Mouse (Mus musculus): Measurements from ENCODE around the gene Prkn. TPM values are rescaled to one million over a fixed set of nuclear protein-coding genes. Genes with fewer than 3 reads are reported as not detected.

Prkn gene
- under 1 TPM in 1 of 3 experiments, not detected in 2; 0.12 TPM for polyA plus RNA-seq (2017; shearing (Covaris generic))

DNA sequence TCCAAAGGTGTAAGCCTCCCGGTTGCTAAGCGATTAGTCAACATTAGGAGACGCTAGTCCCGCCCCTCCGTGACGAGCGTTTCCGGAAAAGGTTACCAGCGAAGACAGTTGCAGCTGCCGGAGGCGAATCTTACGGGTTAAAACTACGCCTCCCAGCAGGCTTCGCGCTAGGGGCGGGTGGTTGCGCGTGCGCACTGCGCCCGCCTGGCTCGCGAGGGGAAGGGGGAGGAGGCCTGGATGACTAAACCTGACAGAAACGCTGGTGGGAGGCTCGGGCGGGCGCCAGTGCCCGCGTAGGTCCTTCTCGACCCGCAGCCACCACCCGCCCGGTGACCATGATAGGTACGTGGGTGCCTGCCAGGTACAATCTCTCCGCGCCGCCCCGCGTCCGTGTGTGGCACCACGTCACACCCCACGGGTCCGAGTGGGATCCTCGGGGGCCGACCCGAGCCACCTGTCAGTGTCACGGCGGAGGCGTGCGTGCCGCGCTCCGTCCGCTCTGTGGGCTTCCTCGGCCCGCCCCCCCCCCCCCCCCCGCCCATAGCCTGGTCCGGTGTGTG, at the start of gene Prkn, which contains the start of gene Pacrg:
Prkn (plus strand) TSS at position 237 of the 560 bp plus-strand sequence.
Pacrg (minus strand) TSS at position 164 of the 560 bp plus-strand sequence.
- peak; percentile 98 for ATAC-seq

DNA sequence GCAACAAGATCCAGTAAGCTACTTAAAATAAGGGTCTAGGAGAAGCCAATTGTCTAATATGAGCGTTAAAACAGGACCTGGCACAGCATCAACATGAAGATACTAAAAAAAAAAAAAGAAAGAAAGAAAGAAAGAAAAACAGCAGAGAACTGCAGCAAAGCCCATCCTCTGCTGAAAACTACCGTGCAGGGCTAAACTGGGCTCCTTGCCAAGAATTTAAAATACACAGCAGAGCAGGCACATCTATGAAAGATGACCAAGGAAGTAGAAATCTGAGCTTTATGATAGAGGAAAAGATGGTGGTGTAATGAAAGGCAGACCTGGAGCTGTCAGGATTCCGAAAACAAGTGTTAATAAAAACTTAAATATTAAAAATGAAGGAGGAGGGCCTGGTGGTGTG, 48.5 kb upstream of the Prkn start:
- ATAC-seq = no peak

DNA sequence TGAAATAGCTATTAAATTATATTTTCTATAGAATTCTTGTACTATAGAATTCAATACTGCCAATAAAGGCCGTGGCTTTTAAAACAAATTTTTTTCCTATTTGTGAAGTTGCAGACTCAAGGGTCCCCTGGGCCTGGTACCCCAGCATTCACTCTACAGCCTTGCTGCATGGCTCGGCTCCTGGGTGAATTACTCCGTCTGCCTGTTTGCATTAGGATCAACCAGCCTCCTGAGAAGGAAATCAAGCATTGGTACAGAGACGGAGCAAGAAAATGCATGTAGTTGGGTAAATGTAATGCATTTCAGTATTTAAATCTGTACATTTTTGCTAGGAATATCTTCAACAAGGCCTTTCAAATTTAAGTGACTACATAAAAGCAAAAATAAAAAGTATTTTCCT, 33.5 kb upstream of the Prkn start:
- ATAC-seq = no peak

DNA sequence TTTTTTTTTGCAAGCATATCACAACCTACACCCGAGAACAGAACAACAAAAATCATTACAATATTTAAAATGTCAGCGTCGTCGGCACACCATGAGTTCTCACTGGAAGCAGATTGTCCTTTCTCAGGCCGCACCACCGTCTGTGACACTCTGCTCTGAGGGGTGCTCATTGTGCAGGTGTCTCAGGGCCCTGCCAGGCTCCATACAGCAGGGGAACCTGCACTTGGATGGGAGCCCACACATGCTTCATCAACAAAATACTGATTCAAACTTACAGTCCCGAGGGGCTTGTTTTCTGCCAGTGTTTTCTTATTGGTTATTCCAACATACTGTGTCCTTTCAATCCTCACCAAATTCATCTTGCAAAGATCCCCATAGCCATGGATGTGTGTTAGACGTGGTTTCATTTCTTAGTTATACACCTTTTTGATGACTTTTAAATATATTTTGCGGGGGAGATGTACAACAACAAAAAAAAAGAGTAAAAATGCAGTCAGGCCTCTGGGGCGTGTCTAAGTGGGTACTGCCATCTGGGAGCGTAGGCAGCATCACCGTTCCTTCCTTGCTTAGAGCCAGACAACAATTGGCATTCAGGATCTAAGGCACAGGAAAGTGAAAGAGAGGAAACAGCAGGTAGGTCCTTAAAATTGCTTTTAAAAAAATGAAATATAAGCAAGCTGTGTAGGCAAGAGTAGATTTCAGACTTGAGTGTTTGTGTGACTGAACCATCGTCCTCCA, 32.8 kb upstream of the Prkn start:
- no peak for ATAC-seq

DNA sequence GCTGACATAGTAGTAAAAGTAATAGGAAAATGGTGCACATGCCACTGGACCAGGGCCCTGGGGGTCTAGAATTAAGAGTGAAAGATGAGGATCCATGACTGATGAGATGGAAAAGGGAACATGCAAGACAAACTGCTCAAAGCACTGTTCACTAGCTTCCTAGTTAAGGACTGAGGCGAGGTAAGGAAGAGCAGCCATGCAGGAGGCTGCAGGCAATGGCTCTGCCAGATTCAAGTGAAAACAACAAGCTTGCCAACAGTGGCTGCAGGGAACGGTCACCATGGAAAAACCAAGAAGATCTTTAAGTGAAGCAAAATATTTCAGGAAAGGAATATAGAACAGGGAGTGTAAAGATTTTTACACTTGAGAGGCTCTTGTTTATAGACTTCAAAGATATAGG, 31.6 kb upstream of the Prkn start:
- ATAC-seq = no peak

DNA sequence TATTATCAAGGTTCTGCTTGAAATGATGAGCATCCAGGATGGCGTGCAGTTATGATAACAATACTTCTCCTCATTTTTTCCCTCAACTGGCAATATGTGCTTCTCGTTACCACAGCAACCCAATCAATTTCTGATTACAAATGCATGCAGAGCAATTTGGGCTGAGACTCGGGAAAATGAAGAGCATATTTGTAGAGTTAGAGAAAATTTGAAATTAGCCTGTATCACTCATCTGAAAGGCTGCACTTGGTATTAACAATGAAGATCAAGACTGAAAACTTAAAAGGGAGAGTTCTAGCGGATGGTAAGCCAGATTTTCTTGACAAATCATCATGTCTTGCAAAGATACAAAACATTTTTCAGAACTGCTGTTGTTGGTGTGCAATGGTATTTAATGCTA, 21.2 kb upstream of the Prkn start:
- ATAC-seq = no peak

DNA sequence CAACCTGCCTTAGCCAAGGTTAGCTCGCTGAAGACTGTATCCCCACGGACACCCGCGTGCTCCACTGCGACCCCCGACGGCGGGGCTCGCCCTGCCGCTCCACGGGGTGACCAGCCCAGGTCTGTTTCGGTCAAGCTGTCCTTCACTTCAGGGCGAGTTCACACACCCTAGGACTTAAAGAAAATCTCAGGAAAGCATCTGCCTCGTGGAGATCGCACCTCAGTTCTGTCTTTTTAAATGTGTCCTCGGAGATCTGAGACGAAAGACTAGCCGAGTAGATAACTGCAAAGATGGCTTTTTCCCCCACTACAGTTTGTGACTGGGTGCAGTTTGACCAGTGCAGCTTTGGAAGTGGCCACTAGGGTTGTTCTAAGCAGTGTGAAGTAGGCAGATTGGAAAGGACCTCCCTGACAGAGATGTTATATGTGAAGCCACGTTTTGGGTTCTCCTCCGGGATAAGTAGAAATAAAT, 582 bp downstream of the Prkn start:
- peak; percentile 36 for ATAC-seq

DNA sequence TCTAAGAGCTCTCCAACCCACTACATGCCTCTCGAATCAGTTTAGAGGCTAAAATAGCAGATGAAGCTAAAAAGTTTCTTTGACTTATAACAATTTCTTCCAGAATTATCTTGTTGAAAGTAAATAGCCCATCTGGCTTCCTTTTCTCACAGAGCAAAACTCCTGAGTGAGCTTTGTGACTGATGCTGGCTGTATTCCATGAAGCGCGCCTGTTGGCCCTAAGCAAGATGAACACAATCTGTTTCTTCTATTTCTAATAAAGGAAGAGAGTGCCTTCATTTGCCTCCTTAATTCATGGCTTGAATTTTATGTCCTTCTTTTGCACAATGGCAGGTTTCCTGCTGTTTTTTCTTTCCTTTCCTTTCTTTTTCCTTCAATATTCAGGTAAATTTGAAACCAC, 14.0 kb downstream of the Prkn start:
- no peak for ATAC-seq

DNA sequence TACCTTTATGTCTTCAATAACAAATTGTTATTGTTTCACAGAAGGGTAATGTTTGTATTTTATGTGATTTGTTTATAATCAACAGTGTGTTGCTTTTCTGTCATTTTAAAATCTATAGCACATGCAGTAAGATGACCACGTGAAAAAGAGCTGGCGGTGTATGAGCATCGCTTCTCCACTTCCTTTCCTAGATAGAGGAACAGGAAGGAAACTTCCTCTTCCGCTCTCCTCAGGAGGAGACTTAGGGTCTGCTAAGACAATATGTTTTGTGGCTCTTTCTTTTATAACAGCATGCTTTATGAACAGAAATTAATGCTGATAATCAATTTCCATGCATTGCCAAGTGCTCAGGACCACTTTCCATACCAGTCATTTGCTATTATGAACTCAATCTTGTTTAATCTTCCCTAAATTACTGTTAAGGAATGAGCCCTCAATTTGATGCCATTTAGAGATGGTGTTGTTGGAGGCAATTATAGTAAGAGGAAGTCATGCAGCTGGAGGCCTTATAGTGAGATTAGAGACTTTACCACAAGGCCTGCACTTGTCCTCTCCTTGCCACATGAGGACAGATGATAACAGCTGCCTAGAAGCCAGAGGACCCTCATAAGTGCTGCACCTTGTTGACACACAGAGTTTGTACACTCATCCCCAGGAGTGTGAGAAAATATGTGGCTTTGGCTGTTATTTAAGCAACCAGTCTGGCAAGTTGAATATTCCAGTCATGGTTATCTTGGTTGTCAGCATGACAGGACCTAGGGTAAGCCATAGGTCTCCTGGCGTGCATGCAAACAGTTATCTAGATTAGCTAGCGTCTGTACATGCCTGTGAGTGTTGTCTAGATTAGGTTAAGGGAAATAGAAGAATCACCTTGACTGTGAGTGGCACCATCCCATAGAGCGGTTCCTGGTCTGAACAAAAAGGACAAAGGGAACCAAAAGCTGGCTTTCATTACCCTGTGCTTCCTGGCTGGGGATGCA, 34.3 kb downstream of the Prkn start:
- no peak for ATAC-seq

DNA sequence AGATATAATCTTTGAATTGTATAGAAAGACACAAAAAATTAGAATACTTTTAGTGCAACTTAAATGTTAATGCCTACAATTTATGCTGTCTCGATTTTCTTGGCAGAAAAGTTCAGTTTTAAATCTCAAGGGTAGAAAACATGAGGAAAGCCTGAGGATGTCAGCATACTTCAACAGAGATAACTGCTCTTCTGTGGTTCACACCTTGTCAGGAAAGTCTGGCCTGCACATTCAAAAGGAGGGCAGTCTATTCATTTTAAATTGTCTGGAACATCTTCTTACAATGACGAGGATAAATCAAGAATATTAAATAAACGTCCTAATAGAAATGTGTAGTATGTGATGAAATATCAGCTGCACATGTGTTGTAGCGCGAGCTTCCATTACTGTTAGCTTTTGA, 38.8 kb downstream of the Prkn start:
- no peak for ATAC-seq

DNA sequence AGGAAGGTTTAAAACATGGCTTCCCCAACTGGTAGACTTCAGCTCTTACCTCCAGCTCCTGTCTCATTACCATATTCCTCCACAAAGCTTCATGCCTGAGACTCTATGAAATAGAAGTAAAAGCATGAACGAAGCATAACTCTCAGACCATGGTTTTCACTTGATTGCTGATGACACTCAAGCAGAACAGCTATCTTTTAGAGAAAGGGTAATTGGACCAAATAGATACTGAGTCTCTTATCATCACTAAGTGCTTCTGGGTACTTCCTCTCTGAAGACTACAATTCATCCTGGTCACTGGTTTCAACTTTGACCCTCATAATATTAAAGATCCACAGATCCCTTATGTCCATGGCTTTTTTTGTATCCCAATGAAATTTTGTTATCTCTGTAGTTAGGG, 42.1 kb downstream of the Prkn start:
- ATAC-seq = no peak

DNA sequence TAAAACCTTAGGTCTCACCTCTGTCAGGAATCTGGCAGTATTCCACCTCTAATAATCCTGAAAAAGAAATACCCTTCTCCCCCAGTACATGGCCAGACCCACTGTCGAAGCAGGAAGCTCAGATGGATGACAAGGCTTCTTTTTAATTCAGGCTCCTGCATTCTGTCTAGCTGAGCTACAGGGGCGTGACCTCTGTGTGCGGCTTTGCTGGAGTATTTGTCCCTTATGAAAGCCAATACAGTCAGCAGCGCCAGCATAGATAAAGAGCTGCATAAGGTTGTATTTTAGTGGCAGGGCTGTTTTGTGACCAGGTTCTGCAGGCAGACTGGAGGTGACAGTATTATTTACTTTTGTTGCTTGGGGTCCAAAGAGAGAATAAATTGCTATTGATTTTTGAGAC, 47.7 kb downstream of the Prkn start:
- ATAC-seq = no peak

DNA sequence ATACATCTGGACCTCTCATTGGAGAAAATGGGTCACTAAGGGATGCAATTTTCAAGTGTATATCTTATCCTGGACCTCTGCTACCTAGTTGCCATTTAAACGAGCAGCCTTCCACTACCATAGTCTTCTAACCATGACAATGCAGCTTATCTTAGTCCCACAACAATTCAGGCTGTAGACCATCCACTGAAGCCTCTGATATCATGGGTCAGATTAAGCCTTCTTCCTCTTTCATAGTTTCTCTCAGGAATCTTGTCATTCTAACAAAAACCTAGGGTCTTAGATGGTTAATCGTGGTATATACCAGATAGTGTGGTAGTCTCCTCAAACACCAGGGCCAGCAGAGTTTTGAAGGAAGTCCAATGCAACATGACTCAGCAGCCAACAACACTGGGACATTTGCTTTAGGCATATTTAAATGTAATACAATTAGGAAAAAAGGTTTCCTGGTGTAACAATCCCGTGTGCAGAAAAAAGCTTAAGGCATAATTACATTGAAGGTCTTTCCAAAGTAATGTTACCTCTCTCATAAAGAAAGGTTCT, 61.6 kb downstream of the Prkn start:
- no peak for ATAC-seq

DNA sequence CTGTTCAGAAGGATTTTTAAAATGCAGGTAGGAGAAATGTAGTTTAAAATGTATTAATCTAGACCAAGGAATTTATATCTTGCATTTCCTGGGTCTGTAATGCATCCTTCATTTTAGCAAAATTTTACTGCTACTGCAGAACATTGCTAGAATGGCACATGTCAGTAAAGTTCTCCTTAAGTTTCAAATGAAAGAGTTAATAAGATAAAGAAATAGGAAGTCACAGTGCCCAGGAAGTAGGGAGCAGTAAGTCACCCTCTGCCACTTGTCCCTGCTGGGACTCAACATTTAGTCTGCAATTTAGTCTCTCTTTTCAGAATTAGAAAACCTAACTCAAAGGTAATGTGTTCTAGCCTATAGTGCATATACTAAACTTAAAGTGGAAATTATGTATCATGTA, 96.5 kb downstream of the Prkn start:
- ATAC-seq = no peak

DNA sequence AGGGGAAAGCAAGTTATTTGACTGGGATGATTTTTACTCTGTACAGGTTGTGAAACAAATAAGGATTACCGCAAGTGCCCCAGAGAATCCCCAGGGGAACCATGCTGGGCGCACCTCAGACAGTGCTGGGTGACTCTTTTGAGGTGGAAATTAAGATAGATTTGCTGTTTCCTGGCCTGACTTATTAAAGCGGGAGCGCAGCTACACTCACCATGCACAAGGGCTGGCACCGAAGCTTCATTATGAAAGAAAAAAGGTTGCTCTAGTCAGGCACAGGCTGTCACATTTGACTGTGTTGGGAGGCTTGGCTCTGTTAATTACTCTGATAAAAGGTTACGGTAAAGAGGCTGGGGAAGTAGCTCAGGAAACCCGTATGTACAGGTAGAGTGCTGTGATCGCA, 97.7 kb downstream of the Prkn start:
- no peak for ATAC-seq

DNA sequence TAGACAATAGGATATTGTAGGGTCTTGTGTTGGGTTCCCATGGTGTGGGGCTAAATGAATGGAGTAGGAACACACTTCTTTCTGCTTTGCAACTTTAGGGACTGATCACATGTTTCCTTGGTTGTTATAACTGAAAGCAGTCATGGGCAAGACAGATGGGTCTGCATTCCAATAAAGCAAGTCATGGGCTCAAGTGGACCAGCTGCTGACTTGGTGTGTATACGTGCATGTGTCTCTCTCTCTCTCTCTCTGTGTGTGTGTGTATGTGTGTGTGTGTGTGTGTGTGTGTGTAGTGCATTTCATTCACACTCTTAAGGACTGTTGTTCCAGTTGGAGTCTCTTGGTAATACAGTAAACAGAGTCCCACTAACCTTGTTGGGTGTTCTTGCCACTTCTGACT, 98.6 kb downstream of the Prkn start:
- ATAC-seq = no peak

DNA sequence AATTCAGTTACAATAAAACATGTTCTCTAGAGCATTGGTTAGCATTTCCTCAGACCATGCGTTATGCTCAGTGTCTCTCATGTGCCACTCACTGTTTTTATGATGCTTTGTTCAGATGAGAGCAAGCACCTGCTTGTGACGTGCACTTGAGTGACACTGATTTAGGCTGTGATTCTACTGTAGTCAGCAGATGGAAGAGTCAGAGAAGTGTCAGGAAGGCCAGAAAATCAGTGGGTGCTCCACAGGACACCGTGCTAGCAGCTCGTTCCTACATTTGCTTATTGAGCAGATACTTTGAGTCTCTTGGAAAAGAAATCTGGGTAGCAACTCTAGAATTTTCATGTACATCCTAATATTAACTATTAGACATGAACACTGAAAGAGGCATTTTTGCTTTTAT, 106.4 kb downstream of the Prkn start:
- no peak for ATAC-seq

DNA sequence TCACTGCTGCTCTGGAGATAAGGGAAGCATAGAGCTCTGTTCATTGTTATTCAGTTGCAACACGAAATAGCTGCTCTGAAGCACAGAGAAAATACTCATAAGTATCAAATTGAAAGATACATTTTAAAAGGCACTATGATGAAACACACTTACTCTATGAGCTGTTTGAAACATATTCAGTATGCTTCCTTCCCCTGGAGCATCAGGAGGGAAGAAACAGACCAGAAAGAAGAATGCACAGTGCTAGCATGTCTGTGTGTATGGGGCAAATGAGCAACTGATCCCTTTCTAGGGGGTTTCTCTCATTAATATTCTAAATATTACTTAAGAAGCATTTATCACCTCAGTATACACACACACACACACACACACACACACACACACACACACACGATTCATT, 107.4 kb downstream of the Prkn start:
- no peak for ATAC-seq

DNA sequence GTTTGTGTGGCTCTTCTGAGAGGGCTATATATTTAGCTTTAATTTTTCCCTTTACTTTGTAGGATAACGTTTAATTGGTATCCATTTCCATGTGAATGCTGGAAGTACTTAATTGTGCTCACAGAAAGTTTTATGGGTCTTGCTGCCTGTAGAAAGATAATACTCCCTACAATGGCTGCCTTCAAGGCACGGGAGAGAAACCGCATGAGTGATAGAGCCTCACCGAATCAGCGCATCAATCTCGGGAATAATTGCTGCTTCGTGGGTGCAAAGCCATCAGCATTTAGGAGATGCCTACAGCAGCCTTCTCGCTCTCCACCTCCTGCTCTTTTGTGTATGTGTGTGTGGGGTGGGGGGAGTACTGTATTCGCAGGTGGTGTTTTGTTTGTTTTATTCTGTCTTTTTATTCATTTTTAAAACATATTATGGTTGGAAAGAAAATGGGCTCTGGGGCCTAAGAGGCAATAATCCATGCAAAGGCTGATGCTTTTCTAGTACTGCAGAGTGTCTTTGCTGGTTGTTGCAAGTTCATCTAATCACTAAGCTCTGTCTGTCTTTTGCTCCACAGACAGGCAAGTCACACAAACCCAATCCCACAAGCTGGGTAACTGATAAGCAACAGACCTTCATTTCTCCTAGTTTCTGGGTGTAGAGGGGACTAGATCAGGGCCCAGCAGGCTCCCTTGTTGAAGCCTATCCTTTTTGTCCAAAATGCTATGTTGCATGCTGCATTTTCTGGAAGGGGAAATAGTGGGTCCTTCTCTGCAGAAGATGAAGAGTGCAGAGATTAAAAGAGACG, 119.1 kb downstream of the Prkn start:
- ATAC-seq = no peak

DNA sequence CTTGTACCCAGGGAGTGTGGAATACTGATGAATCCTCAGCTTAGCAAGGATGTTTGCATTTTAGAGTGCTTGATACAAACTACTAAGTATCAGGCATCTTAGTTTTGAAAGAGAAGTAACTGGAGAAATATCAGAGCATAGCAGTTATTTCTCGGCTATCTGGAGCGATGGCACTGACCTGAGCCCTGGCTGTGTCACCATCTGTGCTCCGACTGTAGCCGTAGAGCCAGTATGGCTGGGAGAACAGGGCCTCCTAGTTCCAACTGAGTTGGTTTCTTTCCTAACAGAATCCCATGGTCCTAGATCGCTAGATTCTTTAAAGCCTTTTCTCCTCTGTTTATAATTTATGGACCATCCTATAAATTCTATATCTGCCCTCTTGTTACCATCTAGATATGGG, 122.0 kb downstream of the Prkn start:
- ATAC-seq = no peak

DNA sequence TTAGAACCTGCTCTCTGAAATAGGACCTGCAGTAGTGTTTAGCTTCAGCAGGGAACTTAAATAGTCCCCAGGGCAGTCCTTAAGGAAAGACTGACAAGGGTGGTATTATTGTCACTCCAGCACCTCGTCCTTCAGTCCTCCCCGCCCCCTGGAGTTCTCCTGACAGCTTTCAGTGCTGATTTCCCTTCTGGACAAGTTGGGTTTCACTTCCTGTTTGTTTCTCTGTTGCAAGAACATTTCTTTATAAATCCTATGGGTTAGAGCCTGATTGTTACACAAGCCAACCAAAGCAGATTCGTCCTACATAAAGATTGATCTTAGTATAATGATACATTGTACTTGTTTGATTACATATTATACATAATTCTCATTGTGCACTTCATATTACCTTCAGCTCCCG, 142.0 kb downstream of the Prkn start:
- ATAC-seq = no peak

DNA sequence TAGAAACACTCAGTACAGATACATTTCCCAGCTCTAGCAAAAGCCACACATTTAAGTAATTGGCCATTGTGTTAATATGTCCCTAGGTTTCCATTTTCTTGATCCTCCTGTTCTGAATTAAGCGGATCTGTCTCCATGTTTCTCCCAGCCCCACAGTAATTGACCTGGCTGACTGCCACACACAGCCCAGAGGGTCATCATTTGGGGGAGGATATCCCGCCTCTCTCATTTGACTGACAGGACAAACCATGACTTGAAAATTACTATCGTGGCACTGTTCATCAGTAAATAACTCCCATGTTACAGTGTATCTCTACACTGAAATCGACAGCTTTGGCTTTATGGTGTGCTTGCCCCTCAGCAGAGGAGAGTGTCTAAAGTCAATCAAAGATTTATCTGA, 146.9 kb downstream of the Prkn start:
- ATAC-seq = no peak

Measured in inflammation-experienced regulatory T-cells, adult 6 months (primary cell).